Mouse (Mus musculus) embryonic facial prominence, embryonic 14.5 days (tissue): ENCODE results near the gene Acly. TPM values are rescaled to one million over a fixed set of nuclear protein-coding genes. Genes with fewer than 3 reads are reported as not detected.
A peak's percentile ranks its signal among the peaks of the same experiment; 100 is the strongest.

Source experiments
- ATAC-seq: fragments of 200-750 bp; cut with Nextera tagmentation; 2 replicates; pipeline ENCODE4 v1.8.0; 2017; ENCODE audit warnings: low read depth, moderate number of reproducible peaks, moderate TSS enrichment
- DNase-seq: peaks from one replicate; pipeline ENCODE4 v3.0.0-alpha.2; 2015; ENCODE audit warnings: low spot score
- H3K27ac ChIP-seq: fragments of 300-500 bp; sonication (generic); replicated peaks from 2 replicates; pipeline ENCODE4 v1.5.1; 2014; ENCODE audit warnings: low read depth, mild to moderate bottlenecking, low read length, moderate library complexity
- H3K27me3 ChIP-seq: fragments of 300-500 bp; sonication (generic); replicated peaks from 2 replicates; pipeline ENCODE4 v1.6.1; 2014; ENCODE audit warnings: low read length; ENCODE audit not compliant: control insufficient read depth, insufficient read depth
- H3K36me3 ChIP-seq: fragments of 300-500 bp; sonication (generic); 2 replicates; pipeline ENCODE4 v1.6.1; 2014; ENCODE audit warnings: low read length, mixed read lengths; ENCODE audit not compliant: control insufficient read depth, insufficient read depth
- H3K4me1 ChIP-seq: fragments of 300-500 bp; sonication (generic); 2 replicates; pipeline ENCODE4 v1.6.1; 2014; ENCODE audit warnings: antibody characterized with exemption, low read length; ENCODE audit not compliant: control insufficient read depth, insufficient read depth
- H3K4me2 ChIP-seq: fragments of 300-500 bp; sonication (generic); 2 replicates; pipeline ENCODE4 v1.6.1; 2014; ENCODE audit warnings: low read depth, mild to moderate bottlenecking, low read length, moderate library complexity, mixed read lengths
- H3K4me3 ChIP-seq: fragments of 300-500 bp; sonication (generic); 2 replicates; pipeline ENCODE4 v1.5.1; 2014; ENCODE audit warnings: low read depth, mild to moderate bottlenecking, low read length
- H3K9ac ChIP-seq: fragments of 300-500 bp; sonication (generic); 2 replicates; pipeline ENCODE4 v1.6.1; 2014; ENCODE audit warnings: low read depth, mild to moderate bottlenecking, low read length, moderate library complexity, mixed read lengths
- H3K9me3 ChIP-seq: fragments of 300-500 bp; sonication (generic); 2 replicates; pipeline ENCODE4 v1.6.1; 2016; ENCODE audit warnings: low read length; ENCODE audit not compliant: control insufficient read depth
- WGBS: fragments of 180-500 bp; shearing (Covaris S2); extraction: QIAGEN DNeasy Blood & Tissue Kit; methylation state at CpG from one replicate; pipeline ENCODE4 v1.1.7; 2014; 5-methylcytosine and 5-hydroxymethylcytosine counted together
- polyA plus RNA-seq: library from polyadenylated mRNA; unstranded; fragments of >200 nt; fragmentation: Nextera tagmentation; extraction: Ambion mirVana; gene quantifications from 2 replicates; pipeline ENCODE4 v1.2.1, GENCODE M21; 2014

The Acly gene
- polyA plus RNA-seq, 1 experiment from 2014 or later = 114 TPM

DNA sequence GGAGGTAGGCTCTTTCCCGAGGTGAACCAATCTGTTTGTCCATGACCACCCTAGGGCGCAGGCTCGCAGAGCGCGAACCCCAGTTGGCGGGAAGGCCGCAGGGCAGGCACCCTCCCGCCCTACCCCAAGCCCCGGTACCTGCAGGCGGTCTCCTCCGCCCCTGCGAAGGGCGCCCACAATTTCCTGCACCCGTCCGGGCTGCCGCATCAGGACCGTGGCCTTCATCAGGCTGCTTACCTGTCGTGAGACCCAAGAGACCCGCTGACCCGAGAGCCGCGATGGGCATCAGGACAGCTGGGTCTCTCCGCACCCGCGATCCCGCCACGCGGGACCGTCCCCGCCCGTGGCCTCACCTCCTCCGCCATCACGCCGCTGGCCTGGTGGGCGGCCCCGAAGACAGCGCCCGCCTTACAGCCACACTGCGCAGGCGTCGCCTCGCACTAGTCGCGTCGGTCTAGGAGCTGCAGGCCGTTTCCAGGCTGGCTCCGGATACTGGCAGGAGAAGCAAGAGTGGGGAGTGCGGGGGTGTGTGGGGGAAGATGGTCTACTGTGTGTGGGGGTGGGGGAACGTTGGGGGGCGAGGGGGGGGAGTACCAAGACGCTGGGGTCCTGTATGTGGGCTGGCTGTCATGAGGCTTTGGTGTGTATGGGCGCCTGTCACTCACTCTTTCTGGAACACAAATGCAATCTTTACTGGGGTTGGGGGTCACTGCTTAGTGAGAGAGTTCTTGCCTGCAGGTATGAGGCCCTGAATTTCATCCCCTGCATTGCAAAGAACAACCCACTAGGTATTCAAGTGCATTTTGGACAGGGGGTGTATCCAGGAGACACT lies 86.9 kb downstream of the Acly start:
- 2% methylated on average over 32 of the region's 52 CpGs for WGBS

DNA sequence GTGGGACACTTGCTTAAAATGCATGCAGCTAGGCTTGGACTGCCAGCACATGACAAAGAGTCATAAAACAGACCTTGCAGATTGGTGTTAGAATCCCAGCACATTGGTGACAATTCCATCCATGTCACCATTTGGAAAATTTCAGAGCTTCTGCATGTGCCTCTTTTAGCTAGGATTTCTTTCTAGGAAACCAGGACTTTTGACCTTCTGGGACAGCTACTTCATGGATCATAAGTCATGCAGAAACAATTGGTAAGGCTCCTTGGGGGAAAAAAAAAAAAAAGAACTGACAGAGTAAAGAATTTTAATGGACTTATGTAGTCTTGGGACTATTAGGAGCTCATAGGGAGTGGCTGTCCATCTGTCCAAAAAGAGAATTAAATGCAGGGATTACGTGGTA lies 89.9 kb downstream of the Acly start:
- DNase-seq = no peak
- no peak overlapping the region for H3K9ac ChIP-seq
- peaks cover 50% of the 10 kb centered on the region for H3K36me3 ChIP-seq
- no peak for ATAC-seq
- 75% methylated on average over 1 of the region's 1 CpGs for WGBS
- no peak overlapping the region for H3K27ac ChIP-seq
- no peak overlapping the region for H3K4me2 ChIP-seq
- H3K27me3 ChIP-seq = no peaks in the 10 kb centered on the region
- no peak overlapping the region for H3K4me3 ChIP-seq
- no peaks in the 10 kb centered on the region for H3K9me3 ChIP-seq
- H3K4me1 ChIP-seq = peaks cover 10% of the 10 kb centered on the region

More for the DNA sequence above, 86.9 kb downstream of the Acly start:
- Histone ChIP-seq H3K4me3 (peak overlapping the region; percentile 85), H3K36me3 (peaks cover 23% of the 10 kb centered on the region), H3K27ac (peak overlapping the region; percentile 75), H3K27me3 (no peaks in the 10 kb centered on the region), H3K4me1 (peaks cover 10% of the 10 kb centered on the region), H3K9me3 (no peaks in the 10 kb centered on the region), H3K9ac (peak overlapping the region; percentile 95), H3K4me2 (peak overlapping the region; percentile 77)
- peak; percentile 98 for ATAC-seq
- peak; percentile 93 for DNase-seq

DNA sequence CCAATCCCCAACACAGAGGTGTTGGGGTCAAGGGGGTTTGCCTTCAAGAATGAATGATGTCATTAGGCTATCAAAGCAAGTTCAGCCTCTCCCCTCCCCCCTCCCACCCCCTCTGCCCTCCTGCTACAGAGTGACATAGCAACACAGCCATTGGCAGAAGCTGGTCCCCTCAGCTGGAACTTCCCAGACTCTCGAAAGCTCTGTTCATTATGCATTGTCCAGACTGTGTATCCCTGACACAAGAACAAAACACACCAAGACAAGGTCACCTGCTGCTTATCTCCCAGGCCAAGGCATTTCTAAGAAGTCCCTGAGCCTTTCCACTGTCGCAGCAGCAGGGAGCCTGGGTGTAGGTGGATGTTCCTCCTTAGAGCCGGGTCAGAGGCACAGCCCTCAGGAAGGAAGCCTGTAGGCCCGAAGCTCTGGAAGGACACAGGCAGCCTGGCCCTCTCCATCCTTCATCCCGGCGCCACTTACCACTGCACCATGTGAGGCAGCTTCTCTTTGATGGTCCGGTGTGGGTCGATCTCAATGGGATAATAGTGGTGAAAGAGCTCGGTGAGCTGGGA lies 92.0 kb downstream of the Acly start:
- Histone ChIP-seq H3K4me2 (no peak overlapping the region), H3K27me3 (no peaks in the 10 kb centered on the region), H3K36me3 (peaks cover 60% of the 10 kb centered on the region), H3K9me3 (no peaks in the 10 kb centered on the region), H3K4me3 (no peak overlapping the region), H3K4me1 (peaks cover 10% of the 10 kb centered on the region), H3K9ac (no peak overlapping the region), H3K27ac (no peak overlapping the region)
- no peak for DNase-seq
- ATAC-seq = no peak
- WGBS = 69% methylated on average over 9 of the region's 9 CpGs

DNA sequence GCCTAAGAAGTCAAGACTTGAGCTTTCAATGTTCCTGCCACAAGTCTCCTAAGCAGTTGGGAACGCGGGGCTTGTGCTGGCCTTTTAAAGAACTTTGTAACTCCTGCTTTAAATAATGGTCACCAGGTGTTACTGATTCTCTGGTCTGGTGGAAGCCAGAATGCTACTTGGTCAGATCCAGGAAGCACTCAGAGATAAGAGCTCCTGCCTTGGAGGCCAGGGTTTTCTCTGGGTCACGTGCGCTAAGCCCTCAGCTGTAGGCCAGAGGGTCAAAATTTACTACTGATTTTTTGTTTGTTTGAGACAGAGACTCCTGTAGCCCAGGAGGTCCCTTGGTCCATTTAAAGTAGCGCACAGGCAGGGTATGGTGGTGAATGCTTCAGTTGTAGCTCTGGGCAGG lies 95.8 kb downstream of the Acly start:
- Histone ChIP-seq H3K27ac (no peak overlapping the region), H3K4me3 (no peak overlapping the region), H3K4me1 (no peaks in the 10 kb centered on the region), H3K36me3 (peaks cover 64% of the 10 kb centered on the region), H3K4me2 (no peak overlapping the region), H3K9ac (no peak overlapping the region), H3K27me3 (no peaks in the 10 kb centered on the region), H3K9me3 (no peaks in the 10 kb centered on the region)
- DNase-seq (no peak), ATAC-seq (no peak)
- WGBS = 94% methylated on average over 5 of the region's 5 CpGs

DNA sequence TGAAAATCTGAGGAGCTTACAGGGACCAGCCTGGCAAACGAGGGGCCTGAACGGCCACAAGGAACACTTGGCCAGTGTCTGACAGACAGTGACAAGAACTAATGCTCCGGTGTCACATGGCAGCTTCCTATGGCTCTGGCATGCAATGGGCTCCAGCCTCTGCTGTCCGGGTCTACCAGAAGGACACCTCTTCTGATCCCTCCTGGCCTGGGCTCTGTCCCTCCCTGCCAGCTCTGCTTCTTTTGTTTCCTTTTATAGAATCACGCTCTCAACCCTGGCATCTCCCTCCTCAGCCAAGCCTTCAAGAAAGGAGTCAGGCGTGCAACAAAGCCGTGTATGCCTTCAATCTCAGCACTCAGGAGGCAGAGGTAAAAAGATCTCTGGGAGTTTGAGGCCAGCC lies 97.7 kb downstream of the Acly start:
- Histone ChIP-seq H3K4me3 (no peak overlapping the region), H3K36me3 (peaks cover 51% of the 10 kb centered on the region), H3K9me3 (no peaks in the 10 kb centered on the region), H3K27ac (no peak overlapping the region), H3K9ac (no peak overlapping the region), H3K27me3 (no peaks in the 10 kb centered on the region), H3K4me1 (no peaks in the 10 kb centered on the region), H3K4me2 (no peak overlapping the region)
- WGBS = 93% methylated on average over 7 of the region's 7 CpGs
- no peak for DNase-seq
- no peak for ATAC-seq

DNA sequence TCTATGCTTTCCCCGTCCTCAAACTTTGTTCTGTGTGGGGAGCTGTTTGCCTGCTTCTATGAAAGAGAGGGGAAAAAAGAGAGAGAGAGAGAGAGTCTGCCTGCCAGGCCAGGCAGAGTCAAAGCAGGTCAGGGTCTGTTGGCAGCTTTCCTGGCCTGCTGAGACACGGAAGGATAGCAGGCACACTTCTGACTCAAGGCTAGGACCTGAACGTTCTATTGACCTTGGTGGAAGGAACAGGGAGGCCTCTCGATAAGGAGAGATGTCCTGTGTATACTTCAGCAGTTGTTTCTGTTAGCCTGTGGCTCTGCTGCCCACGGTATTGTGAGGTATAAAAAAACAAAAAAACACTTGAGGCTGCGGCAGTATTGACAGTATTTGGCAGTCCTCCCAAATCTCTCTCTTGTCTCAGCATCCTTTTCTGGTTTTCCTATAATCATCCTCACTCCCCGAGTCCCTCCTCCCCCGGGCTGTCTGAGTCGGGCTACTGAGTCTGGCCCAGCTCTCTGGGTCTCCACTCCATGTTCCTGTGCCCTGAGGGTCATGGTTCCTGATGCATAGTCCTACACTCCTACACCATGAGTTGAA lies 99.1 kb downstream of the Acly start:
- Histone ChIP-seq H3K4me2 (no peak overlapping the region), H3K27me3 (no peaks in the 10 kb centered on the region), H3K27ac (no peak overlapping the region), H3K9ac (no peak overlapping the region), H3K9me3 (no peaks in the 10 kb centered on the region), H3K36me3 (peaks cover 51% of the 10 kb centered on the region), H3K4me3 (no peak overlapping the region), H3K4me1 (no peaks in the 10 kb centered on the region)
- DNase-seq (no peak), ATAC-seq (no peak)
- 65% methylated on average over 9 of the region's 9 CpGs for WGBS

DNA sequence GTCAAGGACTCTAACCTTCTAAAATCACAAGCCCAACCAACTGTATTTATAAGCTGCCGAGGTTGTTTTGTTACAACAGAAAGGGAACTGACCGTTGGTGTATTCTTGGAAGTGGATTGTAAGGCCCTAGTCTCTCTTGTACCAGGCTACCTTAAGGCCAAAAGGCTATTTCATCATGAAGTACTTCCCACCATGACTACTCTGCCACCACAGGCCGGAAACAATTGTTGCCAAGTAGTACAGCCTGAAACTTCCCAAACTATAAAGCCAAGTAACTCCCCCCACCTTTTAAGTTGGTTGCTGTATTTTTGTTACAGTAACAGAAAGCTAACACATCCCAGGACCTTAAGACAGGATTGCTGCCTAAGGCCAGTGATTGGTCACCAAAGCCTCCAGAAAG lies 101.0 kb downstream of the Acly start:
- Histone ChIP-seq H3K9ac (no peak overlapping the region), H3K4me1 (no peaks in the 10 kb centered on the region), H3K27me3 (no peaks in the 10 kb centered on the region), H3K4me3 (no peak overlapping the region), H3K4me2 (no peak overlapping the region), H3K27ac (no peak overlapping the region), H3K9me3 (no peaks in the 10 kb centered on the region), H3K36me3 (peaks cover 57% of the 10 kb centered on the region)
- ATAC-seq (no peak), DNase-seq (no peak)
- WGBS = 87% methylated on average over 3 of the region's 3 CpGs
